Mouse (Mus musculus): Measurements from ENCODE around the gene Ptpn4.

DNA sequence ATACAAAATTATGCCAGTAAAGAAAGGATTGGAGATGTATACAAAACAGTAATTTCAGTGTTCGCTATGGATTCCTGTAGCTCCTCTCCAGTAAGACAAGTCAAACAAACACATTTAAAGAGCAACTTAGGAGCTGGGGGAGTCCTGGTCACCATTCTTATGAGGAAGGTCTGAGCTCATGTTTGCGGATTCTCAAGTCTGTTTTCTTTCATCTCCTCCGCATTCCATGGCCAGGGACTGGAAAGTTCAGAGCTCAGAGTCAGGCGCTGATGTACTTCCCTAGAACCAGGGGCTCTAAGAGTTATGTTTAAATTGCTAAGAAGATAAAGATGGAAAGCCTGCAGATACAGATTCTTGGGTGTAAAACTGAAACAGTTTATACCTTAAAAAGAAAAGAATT, 210.6 kb downstream of the Ptpn4 start:
- TF ChIP-seq CEBPB (IDR thresholded peaks at IDR 0.05; ENCODE audit: insufficient read depth, poor library complexity, severe bottlenecking) (no peak), USF1 (IDR thresholded peaks at IDR 0.05; ENCODE audit: low read depth) (no peak), E2F4 (IDR thresholded peaks at IDR 0.05; ENCODE audit: insufficient read depth) (no peak), POLR2A (IDR thresholded peaks at IDR 0.05; ENCODE audit: insufficient read length, low read depth) (no peak), TCF12 (IDR thresholded peaks at IDR 0.05; ENCODE audit: insufficient read depth, poor library complexity, severe bottlenecking) (no peak), SRF (IDR thresholded peaks at IDR 0.05; ENCODE audit: control insufficient read depth, insufficient read length, low read depth) (no peak), MAX (IDR thresholded peaks at IDR 0.05; ENCODE audit: low read depth) (no peak), MYOD1 (IDR thresholded peaks at IDR 0.05; ENCODE audit: control insufficient read depth in 1 of 3, insufficient read length in 2 of 3, low read depth in 2 of 3) (no peak), TCF3 (IDR thresholded peaks at IDR 0.05; ENCODE audit: insufficient read length, low read depth) (no peak), POLR2AphosphoS2 (IDR thresholded peaks at IDR 0.05; ENCODE audit: insufficient read length, low read depth) (no peak), MYOG (IDR thresholded peaks at IDR 0.05; ENCODE audit: control insufficient read depth in 1 of 3, insufficient read depth in 1 of 3, insufficient read length in 2 of 3, low read depth in 2 of 3) (no peak)

Data from myocyte (in vitro differentiated cells).